Mouse (Mus musculus): ENCODE results near the gene Dnlz.

DNA sequence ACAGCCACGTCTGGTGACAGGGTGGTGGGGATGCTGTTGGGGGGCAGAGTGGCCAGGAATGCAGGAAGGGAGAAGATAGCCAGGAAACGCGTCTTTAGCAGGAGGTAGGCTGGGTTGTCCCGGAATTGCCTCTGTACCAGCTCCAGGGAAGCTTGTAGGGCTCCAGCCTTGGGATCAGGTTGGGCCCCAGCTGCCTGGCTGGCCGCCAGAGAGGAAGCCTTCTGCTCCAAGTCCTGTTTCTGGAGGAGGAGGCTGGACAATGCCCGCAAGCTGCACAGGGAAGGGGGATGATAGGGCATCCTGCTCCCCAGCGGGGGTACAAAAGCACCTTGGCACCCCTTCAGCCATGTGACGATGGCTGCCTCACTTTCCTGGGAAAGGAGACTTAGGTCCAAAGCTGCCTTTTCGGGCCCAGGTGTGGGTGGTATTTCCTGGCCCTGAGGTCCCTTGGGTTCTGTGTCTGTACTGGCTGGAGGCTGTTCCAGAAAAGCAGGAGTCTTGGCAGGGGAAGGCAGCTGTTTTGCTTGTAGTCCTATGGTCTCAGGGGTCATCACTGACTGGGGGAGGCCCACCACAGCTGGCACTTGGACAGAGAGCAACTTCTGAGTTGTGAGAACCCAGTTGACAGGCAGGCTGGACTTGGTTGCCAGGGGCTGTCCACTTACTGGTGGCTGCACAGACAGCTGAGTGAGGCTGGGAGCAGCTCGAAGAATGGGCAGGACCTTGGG, 13.0 kb upstream of the Dnlz start:
- TF ChIP-seq EP300 (optimal IDR thresholded peaks at IDR 0.05) (no peak), CTCF (IDR thresholded peaks at IDR 0.05; ENCODE audit: low read depth) (no peak)
